In the genomic region with DNA sequence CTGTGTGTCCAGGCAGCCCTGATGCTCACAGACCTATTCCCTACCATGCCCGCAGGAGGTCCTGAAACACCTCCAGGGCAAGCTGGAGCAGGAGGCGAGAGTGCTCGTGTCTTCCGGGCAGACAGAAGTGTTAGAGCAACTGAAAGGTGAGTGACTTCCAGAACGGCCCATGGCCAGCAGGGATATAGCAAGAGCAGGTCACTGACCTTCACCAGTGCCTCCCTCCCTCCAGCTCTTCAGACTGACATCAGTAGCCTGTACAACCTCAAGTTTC, we compare ENCODE assay signal across 10 mouse cellular contexts. TPM values are rescaled to one million over a fixed set of nuclear protein-coding genes. Genes with fewer than 3 reads are reported as not detected.
DNase-seq lines count a peak whose midpoint lies in the region; ATAC-seq and TF ChIP-seq lines count a peak whose summit lies in the region.
"Had no signal": no experiment of that assay in that cellular context is flagged by ENCODE, and none has a peak within 500 bp of the region (broad histone marks: within the 10 kb centered on the region; RNA-seq: fewer than 3 reads in every experiment).

No protein-coding gene starts in this region.

- H3K9ac ChIP-seq in heart, embryonic 12.5 days, result no peak overlapping the region
- H3K9ac ChIP-seq in forebrain, postnatal 0 days, result peak overlapping the region; percentile 99
- peak overlapping the region; percentile 92 for H3K9ac ChIP-seq in midbrain, embryonic 15.5 days

- no peaks in the 10 kb centered on the region for H3K9me3 ChIP-seq in heart, embryonic 12.5 days (replicated peaks)
- no peaks in the 10 kb centered on the region for H3K9me3 ChIP-seq in embryonic facial prominence, embryonic 10.5 days
- H3K9me3 ChIP-seq in forebrain, postnatal 0 days (ENCODE audit: low read length), result no peaks in the 10 kb centered on the region
- H3K9me3 ChIP-seq in midbrain, embryonic 15.5 days, result no peaks in the 10 kb centered on the region

- intact Hi-C loops in heart, postnatal 10 days (cut with DNase I), result loop anchor here (10.0 kb wide), 1 partner anchor 233 kb away; the partner anchor contains the start of gene Atp8b3

- H3K4me2 ChIP-seq in heart, embryonic 12.5 days, result peak overlapping the region; percentile 36
- peak overlapping the region; percentile 89 for H3K4me2 ChIP-seq in forebrain, postnatal 0 days (ENCODE audit: low read depth)
- H3K4me2 ChIP-seq in midbrain, embryonic 15.5 days, result peak overlapping the region; percentile 98
- H3K4me2 ChIP-seq: liver, embryonic 11.5 days had no signal

- no peak overlapping the region for H3K4me3 ChIP-seq in heart, embryonic 12.5 days
- peak overlapping the region; percentile 56 for H3K4me3 ChIP-seq in embryonic facial prominence, embryonic 10.5 days
- H3K4me3 ChIP-seq in forebrain, postnatal 0 days (ENCODE audit: low read depth, low read length), result peak overlapping the region; percentile 68
- H3K4me3 ChIP-seq in midbrain, embryonic 15.5 days, result peak overlapping the region; percentile 67

- H3K4me1 ChIP-seq in heart, embryonic 12.5 days (replicated peaks), result peaks cover 13% of the 10 kb centered on the region
- H3K4me1 ChIP-seq in embryonic facial prominence, embryonic 10.5 days, result peaks cover 63% of the 10 kb centered on the region
- peaks cover 36% of the 10 kb centered on the region for H3K4me1 ChIP-seq in forebrain, postnatal 0 days (ENCODE audit: insufficient read depth)
- H3K4me1 ChIP-seq in midbrain, embryonic 15.5 days, result peaks cover 63% of the 10 kb centered on the region

- no peak for DNase-seq in heart, postnatal 10 days
- DNase-seq in embryonic facial prominence, embryonic 10.5 days (ENCODE audit: low spot score), result no peak
- no peak for DNase-seq in forebrain, postnatal 0 days
- no peak for DNase-seq in adrenal gland, adult 2 months
- DNase-seq in embryo, embryonic 11 days, result no peak
- no peak for DNase-seq in urinary bladder, postnatal 4 days (ENCODE audit: low spot score in 2 of 2)

- H3K27ac ChIP-seq in heart, embryonic 12.5 days (ENCODE audit: poor library complexity, severe bottlenecking), result no peak overlapping the region
- H3K27ac ChIP-seq in embryonic facial prominence, embryonic 10.5 days (replicated peaks), result no peak overlapping the region
- H3K27ac ChIP-seq in forebrain, postnatal 0 days (ENCODE audit: low read depth, low read length), result peak overlapping the region; percentile 99
- H3K27ac ChIP-seq in midbrain, embryonic 15.5 days, result peak overlapping the region; percentile 98

- no peak for ATAC-seq in heart, embryonic 12.5 days (ENCODE audit: insufficient number of reproducible peaks, low FRiP score)
- ATAC-seq in forebrain, postnatal 0 days, result no peak
- ATAC-seq in midbrain, embryonic 15.5 days (replicated peaks), result no peak
- ATAC-seq: CD4-positive, CD25-positive, alpha-beta regulatory T cell, adult 4 months had no signal

- peaks cover 93% of the 10 kb centered on the region for H3K27me3 ChIP-seq in heart, embryonic 12.5 days (replicated peaks)
- peaks cover 95% of the 10 kb centered on the region for H3K27me3 ChIP-seq in embryonic facial prominence, embryonic 10.5 days (replicated peaks; ENCODE audit: low read depth, poor library complexity, severe bottlenecking)
- no peaks in the 10 kb centered on the region for H3K27me3 ChIP-seq in forebrain, postnatal 0 days (ENCODE audit: insufficient read depth, low read length)
- no peaks in the 10 kb centered on the region for H3K27me3 ChIP-seq in midbrain, embryonic 15.5 days (replicated peaks)

- 53% methylated on average over 5 of the region's 5 CpGs for WGBS in heart, embryonic 12.5 days
- WGBS in embryonic facial prominence, embryonic 10.5 days, result 46% methylated on average over 5 of the region's 5 CpGs
- 59% methylated on average over 5 of the region's 5 CpGs for WGBS in forebrain, postnatal 0 days
- 46% methylated on average over 5 of the region's 5 CpGs for WGBS in midbrain, embryonic 15.5 days

- H3K36me3 ChIP-seq in heart, embryonic 12.5 days, result no peaks in the 10 kb centered on the region
- peaks cover 23% of the 10 kb centered on the region for H3K36me3 ChIP-seq in embryonic facial prominence, embryonic 10.5 days (replicated peaks)
- peaks cover 49% of the 10 kb centered on the region for H3K36me3 ChIP-seq in forebrain, postnatal 0 days (ENCODE audit: insufficient read depth)
- peaks cover 36% of the 10 kb centered on the region for H3K36me3 ChIP-seq in midbrain, embryonic 15.5 days (replicated peaks)

- no peak for TF ChIP-seq CTCF in forebrain, postnatal 0 days (IDR thresholded peaks at IDR 0.05; ENCODE audit: low read depth)

RNA-seq across cellular contexts. Expression of gene Apc2, which starts 6.2 kb away (rescaled TPM):
- polyA plus RNA-seq in heart, embryonic 12.5 days (2016; fragmentation: Nextera tagmentation; extraction: Ambion mirVana), result 0.89 and 1.4 TPM in 2 replicates
- 1 to 10 TPM; 4.7 to 5.0 TPM for total RNA-seq in heart, postnatal 10 days (2021)
- 11.8 and 12.6 TPM in 2 replicates for polyA plus RNA-seq in embryonic facial prominence, embryonic 10.5 days (2016; fragmentation: Nextera tagmentation; extraction: Ambion mirVana)
- 309 and 328 TPM in 2 replicates for total RNA-seq in forebrain, postnatal 0 days (2014; rRNA removed)
- polyA plus RNA-seq in forebrain, postnatal 0 days (2015; fragmentation: Nextera tagmentation; extraction: Ambion mirVana), result 85.3 and 112 TPM in 2 replicates
- 223 and 247 TPM in 2 replicates for polyA plus RNA-seq in midbrain, embryonic 15.5 days (2015; fragmentation: Nextera tagmentation; extraction: Ambion mirVana)
- 1 to 10 TPM in 1 of 2 experiments, under 1 TPM in 1; 0.72 to 3.0 TPM for total RNA-seq in adrenal gland, adult 2 months (2021)
- 2.5 and 4.0 TPM in 2 replicates for polyA plus RNA-seq in adrenal gland, adult 2 months (2012; rRNA removed)

RNA-seq across cellular contexts. Expression of gene Rps15, which starts 9.8 kb away (rescaled TPM):
- 577 and 591 TPM in 2 replicates for polyA plus RNA-seq in heart, embryonic 12.5 days (2016; fragmentation: Nextera tagmentation; extraction: Ambion mirVana)
- 100 to 1,000 TPM; 859 to 871 TPM for total RNA-seq in heart, postnatal 10 days (2021)
- 1,079 and 1,119 TPM in 2 replicates for polyA plus RNA-seq in embryonic facial prominence, embryonic 10.5 days (2016; fragmentation: Nextera tagmentation; extraction: Ambion mirVana)
- 1,181 and 1,718 TPM in 2 replicates for total RNA-seq in forebrain, postnatal 0 days (2014; rRNA removed)
- polyA plus RNA-seq in forebrain, postnatal 0 days (2015; fragmentation: Nextera tagmentation; extraction: Ambion mirVana), result 681 and 897 TPM in 2 replicates
- 516 and 528 TPM in 2 replicates for polyA plus RNA-seq in midbrain, embryonic 15.5 days (2015; fragmentation: Nextera tagmentation; extraction: Ambion mirVana)
- 1,000 to 10,000 TPM; 1,320 to 1,332 TPM for total RNA-seq in adrenal gland, adult 2 months (2021)
- polyA plus RNA-seq in adrenal gland, adult 2 months (2012; rRNA removed), result 1,020 and 1,031 TPM in 2 replicates

RNA-seq across cellular contexts. Expression of gene 2310011J03Rik, which starts 18.3 kb away (rescaled TPM):
- polyA plus RNA-seq in heart, embryonic 12.5 days (2016; fragmentation: Nextera tagmentation; extraction: Ambion mirVana), result 32.7 and 32.8 TPM in 2 replicates
- total RNA-seq in heart, postnatal 10 days (2021), result 10 to 100 TPM; 15.3 to 17.9 TPM
- 53.7 and 56.2 TPM in 2 replicates for polyA plus RNA-seq in embryonic facial prominence, embryonic 10.5 days (2016; fragmentation: Nextera tagmentation; extraction: Ambion mirVana)
- total RNA-seq in forebrain, postnatal 0 days (2014; rRNA removed), result 19.2 and 22.8 TPM in 2 replicates
- polyA plus RNA-seq in forebrain, postnatal 0 days (2015; fragmentation: Nextera tagmentation; extraction: Ambion mirVana), result 32.4 and 35.6 TPM in 2 replicates
- 25.4 and 28.0 TPM in 2 replicates for polyA plus RNA-seq in midbrain, embryonic 15.5 days (2015; fragmentation: Nextera tagmentation; extraction: Ambion mirVana)
- 10 to 100 TPM; 21.6 to 32.5 TPM for total RNA-seq in adrenal gland, adult 2 months (2021)
- polyA plus RNA-seq in adrenal gland, adult 2 months (2012; rRNA removed), result 57.0 and 61.7 TPM in 2 replicates

RNA-seq across cellular contexts. Expression of gene Pcsk4, which starts 27.3 kb away (rescaled TPM):
- polyA plus RNA-seq in heart, embryonic 12.5 days (2016; fragmentation: Nextera tagmentation; extraction: Ambion mirVana), result 1.0 and 1.5 TPM in 2 replicates
- total RNA-seq in heart, postnatal 10 days (2021), result 1 to 10 TPM; 1.7 to 1.8 TPM
- polyA plus RNA-seq in embryonic facial prominence, embryonic 10.5 days (2016; fragmentation: Nextera tagmentation; extraction: Ambion mirVana), result 5.0 and 5.5 TPM in 2 replicates
- total RNA-seq in forebrain, postnatal 0 days (2014; rRNA removed), result 3.4 and 3.8 TPM in 2 replicates
- 7.4 TPM in 2 replicates for polyA plus RNA-seq in forebrain, postnatal 0 days (2015; fragmentation: Nextera tagmentation; extraction: Ambion mirVana)
- polyA plus RNA-seq in midbrain, embryonic 15.5 days (2015; fragmentation: Nextera tagmentation; extraction: Ambion mirVana), result 4.4 and 5.8 TPM in 2 replicates
- 1 to 10 TPM; 1.8 to 3.4 TPM for total RNA-seq in adrenal gland, adult 2 months (2021)
- 15.9 and 19.6 TPM in 2 replicates for polyA plus RNA-seq in adrenal gland, adult 2 months (2012; rRNA removed)

RNA-seq across cellular contexts. Expression of gene Reep6, which starts 27.7 kb away (rescaled TPM):
- 3.1 and 3.7 TPM in 2 replicates for polyA plus RNA-seq in heart, embryonic 12.5 days (2016; fragmentation: Nextera tagmentation; extraction: Ambion mirVana)
- total RNA-seq in heart, postnatal 10 days (2021), result 1 to 10 TPM; 2.2 to 2.4 TPM
- polyA plus RNA-seq in embryonic facial prominence, embryonic 10.5 days (2016; fragmentation: Nextera tagmentation; extraction: Ambion mirVana), result 6.6 TPM in 2 replicates
- 1.8 and 2.7 TPM in 2 replicates for total RNA-seq in forebrain, postnatal 0 days (2014; rRNA removed)
- 5.1 and 6.4 TPM in 2 replicates for polyA plus RNA-seq in forebrain, postnatal 0 days (2015; fragmentation: Nextera tagmentation; extraction: Ambion mirVana)
- polyA plus RNA-seq in midbrain, embryonic 15.5 days (2015; fragmentation: Nextera tagmentation; extraction: Ambion mirVana), result 5.5 TPM in 2 replicates
- 10 to 100 TPM; 11.1 to 15.6 TPM for total RNA-seq in adrenal gland, adult 2 months (2021)
- polyA plus RNA-seq in adrenal gland, adult 2 months (2012; rRNA removed), result 11.3 and 15.7 TPM in 2 replicates

Comparison
In these comparisons a context has a peak if more than half of its experiments do, and no peak if none do; other contexts are left out.
1. H3K27ac ChIP-seq: peak in forebrain, postnatal 0 days (single experiment) and midbrain, embryonic 15.5 days (single experiment); none in heart, embryonic 12.5 days (single experiment) and embryonic facial prominence, embryonic 10.5 days (single experiment).
2. H3K4me2 ChIP-seq: peak in every context shown above with its lines; median percentile 98 in midbrain, embryonic 15.5 days; 89 in forebrain, postnatal 0 days; 36 in heart, embryonic 12.5 days.